Mouse (Mus musculus): ENCODE measurements at regions not wholly inside any gene's neighbourhood (a gene's known extent, or its start where the extent isn't known, plus 50 kb on each side); places are given as distances from the start of the nearest gene placed in this dataset.

GRCm38 (mm10) chr14:98848500-98848899 lies 145.6 kb downstream of the Rpl36a-ps1 start:
- TF ChIP-seq CTCF (IDR thresholded peaks at IDR 0.05) (no peak), EP300 (IDR thresholded peaks at IDR 0.05) (no peak)

All from lung, postnatal 0 days (tissue).